Mouse (Mus musculus) spleen, postnatal 14 days (tissue): ENCODE results near the gene Olfr727.

Experiments used
- DNase-seq, 2 experiments: peaks; one replicate each; pipeline ENCODE4 v3.0.0; 2021 to 2022; ENCODE audit warnings: low spot score in 2 of 2

The Olfr727 gene

GRCm38 (mm10) chr14:50122886-50123285, at the start of gene Olfr727:
Olfr727 (plus strand) TSS chr14:50123186.
- DNase-seq: no peak

GRCm38 (mm10) chr14:50090853-50091252, 32.1 kb upstream of the Olfr727 start, which contains the start of gene Olfr726:
Olfr726 (minus strand) TSS chr14:50090953.
- DNase-seq: no peak

DNA sequence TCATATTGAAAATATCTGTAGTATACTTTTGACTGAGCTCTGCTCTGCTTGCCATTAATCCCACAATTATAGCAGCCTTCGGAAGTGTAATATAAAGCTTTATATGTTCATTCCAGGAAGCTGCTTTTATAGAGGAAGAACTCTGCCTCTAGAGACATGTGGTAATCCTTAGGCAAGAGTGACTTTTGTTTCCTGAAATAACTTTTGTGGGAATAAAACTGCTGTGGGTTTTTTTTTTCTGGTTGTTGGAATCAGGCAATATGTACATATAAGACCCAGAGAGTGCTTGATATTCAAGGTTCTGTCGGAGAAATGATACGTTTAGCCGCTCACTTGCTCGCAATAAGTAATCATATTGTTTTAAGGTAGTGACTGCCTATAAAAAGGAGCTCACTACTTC, 19.6 kb downstream of the Olfr727 start, which contains the start of gene Olfr728:
Gene Olfr728 (minus strand): TSS at position 101 of the 400 bp plus-strand sequence.
- DNase-seq: no peak

DNA sequence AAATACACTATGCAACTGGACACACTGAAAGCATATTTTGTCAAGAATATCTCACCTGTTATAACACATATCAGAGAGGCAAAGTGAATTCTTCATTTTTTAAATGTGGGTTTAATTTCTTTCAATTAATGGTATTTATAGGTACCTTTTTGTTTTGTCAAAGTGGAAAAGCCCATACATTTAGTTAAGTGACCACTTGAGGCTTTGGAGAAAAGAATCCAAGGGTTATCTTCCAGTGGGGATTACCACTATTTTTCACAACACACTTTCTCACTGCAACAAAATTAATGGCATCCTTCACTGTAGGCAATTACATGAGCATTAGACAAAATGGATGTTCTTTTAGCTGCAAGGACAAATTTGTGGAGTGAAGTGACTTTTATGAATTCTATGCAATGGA, 29.8 kb downstream of the Olfr727 start, which contains the start of gene Olfr729:
Gene Olfr729 (minus strand): TSS at position 101 of the 400 bp plus-strand sequence.
- DNase-seq: no peak
